In genomic region chr15:101242645-101243044, GRCm38 (mm10) we compare ENCODE assay signal across 9 mouse cellular contexts. TPM values are rescaled to one million over a fixed set of nuclear protein-coding genes. Genes with fewer than 3 reads are reported as not detected.
A peak's percentile ranks its signal among the peaks of the same experiment; 100 is the strongest.
DNase-seq lines count a peak whose midpoint lies in the region; ATAC-seq lines count a peak whose summit lies in the region.
"Had no signal": no experiment of that assay in that cellular context is flagged by ENCODE, and none has a peak within 500 bp of the region (broad histone marks: within the 10 kb centered on the region; RNA-seq: fewer than 3 reads in every experiment).

No protein-coding gene starts in this region.

- H3K4me2 ChIP-seq in heart, embryonic 12.5 days: peak overlapping the region; percentile 27; the same call in 1 of the 2 replicates
- H3K4me2 ChIP-seq: embryonic facial prominence, embryonic 12.5 days had no signal

- no peak overlapping the region for H3K4me3 ChIP-seq in heart, embryonic 12.5 days
- H3K4me3 ChIP-seq: embryonic facial prominence, embryonic 12.5 days had no signal

- peak overlapping the region; percentile 99 for H3K27ac ChIP-seq in heart, embryonic 12.5 days (ENCODE audit: poor library complexity, severe bottlenecking)
- H3K27ac ChIP-seq: embryonic facial prominence, embryonic 12.5 days had no signal

- no peaks in the 10 kb centered on the region for H3K27me3 ChIP-seq in heart, embryonic 12.5 days (replicated peaks)
- H3K27me3 ChIP-seq: embryonic facial prominence, embryonic 12.5 days had no signal

- no peak for ATAC-seq in heart, embryonic 12.5 days (ENCODE audit: insufficient number of reproducible peaks, low FRiP score)

- H3K36me3 ChIP-seq in heart, embryonic 12.5 days: no peaks in the 10 kb centered on the region
- H3K36me3 ChIP-seq: embryonic facial prominence, embryonic 12.5 days had no signal

- 31% methylated on average over 8 of the region's 8 CpGs for WGBS in heart, embryonic 12.5 days

- peaks cover 42% of the 10 kb centered on the region for H3K4me1 ChIP-seq in heart, embryonic 12.5 days (replicated peaks)

- DNase-seq in testis, postnatal 10 days (ENCODE audit: low spot score): peak; percentile 77
- DNase-seq in testis, postnatal 14 days (ENCODE audit: low spot score): no peak
- DNase-seq in cerebellum, adult 9-10 months: peak; percentile 89
- DNase-seq in kidney, postnatal 4 days: peak; percentile 79 to 84
- DNase-seq in layer of hippocampus, adult 8-10 months (ENCODE audit: low spot score in 2 of 2): no peak
- no peak for DNase-seq in right cerebral cortex, postnatal 4 days
- no peak for DNase-seq in thymus, adult 18-20 months

- H3K9ac ChIP-seq in heart, embryonic 12.5 days: peak overlapping the region; percentile 67
- H3K9ac ChIP-seq: embryonic facial prominence, embryonic 12.5 days had no signal

- H3K9me3 ChIP-seq in heart, embryonic 12.5 days (replicated peaks): no peaks in the 10 kb centered on the region
- H3K9me3 ChIP-seq: embryonic facial prominence, embryonic 12.5 days had no signal

RNA-seq across cellular contexts. Expression of gene Nr4a1, which starts 11.4 kb away (rescaled TPM):
- 14.4 and 17.4 TPM in 2 replicates for polyA plus RNA-seq in heart, embryonic 12.5 days (2016; fragmentation: Nextera tagmentation; extraction: Ambion mirVana)
- total RNA-seq in layer of hippocampus, adult 8-10 months (2022): 10 to 100 TPM; 50.3 to 89.6 (median 71.5) TPM

RNA-seq across cellular contexts. Expression of gene Grasp, which starts 18.7 kb away (rescaled TPM):
- polyA plus RNA-seq in heart, embryonic 12.5 days (2016; fragmentation: Nextera tagmentation; extraction: Ambion mirVana): 6.6 and 7.3 TPM in 2 replicates
- 10 to 100 TPM; 57.6 to 64.4 (median 61.9) TPM for total RNA-seq in layer of hippocampus, adult 8-10 months (2022)

RNA-seq across cellular contexts. Expression of gene Atg101, which starts 41.4 kb away (rescaled TPM):
- polyA plus RNA-seq in heart, embryonic 12.5 days (2016; fragmentation: Nextera tagmentation; extraction: Ambion mirVana): 46.6 and 49.7 TPM in 2 replicates
- 10 to 100 TPM; 43.4 to 48.1 (median 46.1) TPM for total RNA-seq in layer of hippocampus, adult 8-10 months (2022)

RNA-seq across cellular contexts. Expression of gene 6030408B16Rik, which starts 50.4 kb away (rescaled TPM):
- polyA plus RNA-seq in heart, embryonic 12.5 days (2016; fragmentation: Nextera tagmentation; extraction: Ambion mirVana): 0.73 and 0.83 TPM in 2 replicates
- total RNA-seq in layer of hippocampus, adult 8-10 months (2022): under 1 TPM in 3 of 4 experiments, not detected in 1; 0.26 to 0.55 (median 0.54) TPM

Comparison
In these comparisons a context has a peak if more than half of its experiments do, and no peak if none do; other contexts are left out.
1. DNase-seq: peak in testis, postnatal 10 days (single experiment), cerebellum, adult 9-10 months (single experiment) and kidney, postnatal 4 days (2 of 2); none in testis, postnatal 14 days (single experiment), layer of hippocampus, adult 8-10 months (0 of 2), right cerebral cortex, postnatal 4 days (single experiment) and thymus, adult 18-20 months (0 of 2).